Mouse (Mus musculus): ENCODE measurements at regions not wholly inside any gene's neighbourhood (a gene's known extent, or its start where the extent isn't known, plus 50 kb on each side); places are given as distances from the start of the nearest gene placed in this dataset.

- Histone ChIP-seq H3K36me3 (ENCODE audit: control insufficient read depth, insufficient read depth, low read length, poor library complexity, severe bottlenecking) (no peaks in the 10 kb centered on the region), H3K9me3 (ENCODE audit: control insufficient read depth, insufficient read depth, low read depth, low read length) (no peaks in the 10 kb centered on the region), H3K9ac (ENCODE audit: insufficient read depth, low read depth, low read length, poor library complexity, severe bottlenecking) (no peak overlapping the region), H3K4me1 (ENCODE audit: control insufficient read depth in 2 of 2, insufficient read depth in 2 of 2, low read length in 2 of 2, poor library complexity in 1 of 2) (peaks cover 0 to 6% of the 10 kb centered on the region in 2 experiments; a peak in 1 of 4 replicates), H3K4me3 (ENCODE audit: insufficient read depth in 1 of 2, low read depth in 1 of 2, low read length in 2 of 2, poor library complexity in 1 of 2, severe bottlenecking in 1 of 2) (no peak overlapping the region), H3K27ac (ENCODE audit: insufficient read depth, low read depth, low read length, poor library complexity, severe bottlenecking) (no peak overlapping the region)
- TF ChIP-seq HCFC1 (IDR thresholded peaks at IDR 0.05; ENCODE audit: borderline replicate concordance, insufficient read depth, low read length) = no peak
- 0 out of 2 replicates have a peak, but pooled peaks have one; percentile 44 for TF ChIP-seq MAFK (IDR thresholded peaks at IDR 0.05; ENCODE audit: insufficient read depth, low read depth, low read length)
- in situ Hi-C loops (cut with MboI; ENCODE audit: low sequenced_read_pairs in 2 of 2, unreplicated experiment in 2 of 2) = no loop called here
- no peak for DNase-seq (ENCODE audit: low read depth, low spot score)
These were observed 56.9 kb upstream of the Atp6ap2 start for GRCm38 (mm10) chrX:12530406-12531311.

All from ES-E14 (cell line).